Mouse (Mus musculus) lung, postnatal 4 days (tissue): ENCODE measurements at regions not wholly inside any gene's neighbourhood (a gene's known extent, or its start where the extent isn't known, plus 50 kb on each side); places are given as distances from the start of the nearest gene placed in this dataset.

Source experiments
- DNase-seq, 2 experiments: peaks; one replicate each; pipeline ENCODE4 v3.0.0; 2021

- no peak for DNase-seq
These were observed 80.2 kb downstream of the Fthl17a start for GRCm38 (mm10) chrX:85329474-85330225.

GRCm38 (mm10) chrX:85343517-85343916 is 94.0 kb downstream of the Fthl17a start:
- peak; percentile 19 to 44 for DNase-seq

GRCm38 (mm10) chrX:85375296-85375695 is 125.8 kb downstream of the Fthl17a start:
- DNase-seq, result no peak

GRCm38 (mm10) chrX:85384452-85384851 is 135.0 kb downstream of the Fthl17a start:
- no peak for DNase-seq
